Mouse (Mus musculus): ENCODE data around the gene Adgrg2.

Adgrg2 gene

GRCm38 (mm10) chrX:160502048-160503041 is 111.9 kb downstream of the Adgrg2 start, which contains the start of gene Phka2:
TSS of gene Phka2 (plus strand) at chrX:160502166.
- DNase-seq (ENCODE audit: low read depth): peak; percentile 89

GRCm38 (mm10) chrX:160509046-160509445 is 118.6 kb downstream of the Adgrg2 start:
- DNase-seq (ENCODE audit: low read depth): peak; percentile 45

- peak; percentile 34 for DNase-seq (ENCODE audit: low read depth)
Observed at GRCm38 (mm10) chrX:160510197-160510596, 119.7 kb downstream of the Adgrg2 start.

- peak; percentile 18 for DNase-seq (ENCODE audit: low read depth)
Observed at GRCm38 (mm10) chrX:160516027-160516426, 125.5 kb downstream of the Adgrg2 start.

- no peak for DNase-seq (ENCODE audit: low read depth)
Observed at GRCm38 (mm10) chrX:160542772-160543171, 152.3 kb downstream of the Adgrg2 start.
